Mouse (Mus musculus) cerebellum, adult 2 months (tissue): ENCODE measurements around the gene Gm42674.

Experiments used
- CTCF ChIP-seq: fragments of 200-500 bp; IDR thresholded peaks from 2 replicates; pipeline ENCODE4 v1.5.1; 2011; ENCODE audit warnings: low read depth, mild to moderate bottlenecking, control low read depth, low read length, moderate library complexity, borderline replicate concordance; ENCODE audit not compliant: insufficient read depth
- POLR2A ChIP-seq: fragments of 200-500 bp; IDR thresholded peaks from 2 replicates; pipeline ENCODE4 v1.6.1; 2011; ENCODE audit warnings: low read length, control low read depth, borderline replicate concordance; ENCODE audit not compliant: insufficient read depth

GRCm38 (mm10) chr3:90621552-90621951 lies 19.8 kb downstream of the Gm42674 start:
- TF ChIP-seq CTCF (no peak), POLR2A (no peak)
